Mouse (Mus musculus) splenic B cell, adult 2 months (primary cell): ENCODE data around the gene Rnf40.

Experiments used
- DNase-seq: peaks from one replicate; pipeline ENCODE4 v3.0.0-alpha.2; 2011; ENCODE audit warnings: low read depth, low spot score
- H3K27me3 ChIP-seq: 2 replicates; pipeline ENCODE4 v1.6.1; 2012; ENCODE audit warnings: mild to moderate bottlenecking, low read length, moderate library complexity, mixed read lengths; ENCODE audit not compliant: control insufficient read depth, poor library complexity, insufficient read depth, severe bottlenecking
- H3K36me3 ChIP-seq: 2 replicates; pipeline ENCODE4 v1.6.1; 2012; ENCODE audit warnings: mild to moderate bottlenecking, low read length, moderate library complexity, mixed read lengths; ENCODE audit not compliant: control insufficient read depth, poor library complexity, insufficient read depth, severe bottlenecking

Gene Rnf40

DNA sequence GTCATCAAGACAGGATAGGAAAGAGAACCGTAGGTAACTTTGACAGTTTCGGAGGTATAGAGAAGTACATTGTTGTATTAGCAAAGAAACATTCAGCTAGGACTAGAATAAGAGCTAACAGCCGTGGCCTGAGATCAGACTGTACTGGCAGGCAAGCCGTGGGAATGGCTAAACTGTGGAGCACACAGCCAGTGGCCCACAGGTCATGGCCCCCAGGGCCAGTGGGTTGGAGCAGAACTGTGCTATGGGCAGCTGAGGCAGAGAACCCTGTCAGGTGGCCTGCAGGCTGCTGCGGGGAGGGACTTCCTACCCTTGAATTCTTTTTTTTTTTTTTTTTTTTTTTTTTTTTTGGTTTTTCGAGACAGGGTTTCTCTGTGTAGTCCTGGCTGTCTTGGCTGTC, 60.6 kb downstream of the Rnf40 start:
- H3K27me3 ChIP-seq, result no peaks in the 10 kb centered on the region
- DNase-seq, result no peak

GRCm38 (mm10) chr7:127651624-127652023, 63.1 kb downstream of the Rnf40 start:
- no peak for DNase-seq
- Histone ChIP-seq H3K27me3 (no peaks in the 10 kb centered on the region), H3K36me3 (no peaks in the 10 kb centered on the region)

More for the DNA sequence above, 60.6 kb downstream of the Rnf40 start:
- no peaks in the 10 kb centered on the region for H3K36me3 ChIP-seq

DNA sequence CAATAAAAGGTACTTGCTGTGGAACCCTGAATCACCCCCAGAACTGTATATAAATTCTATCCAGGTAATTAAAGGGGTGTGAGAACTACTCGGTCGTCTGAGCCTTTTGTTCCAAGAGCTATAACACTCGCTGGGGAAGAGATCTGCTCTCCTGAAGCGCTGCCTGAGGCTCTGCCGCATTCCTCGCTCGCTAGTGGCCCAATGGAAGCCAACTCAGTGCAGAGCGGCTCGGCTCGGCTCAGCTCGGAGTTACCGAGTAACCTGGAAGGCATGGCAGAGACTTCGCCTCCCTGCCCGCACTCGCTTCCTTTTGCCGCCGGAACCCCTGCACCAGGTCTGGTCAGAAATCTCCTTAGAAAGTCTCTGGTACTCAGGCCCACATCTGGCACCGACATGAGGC, 63.5 kb downstream of the Rnf40 start:
- H3K36me3 ChIP-seq, result no peaks in the 10 kb centered on the region
- no peak for DNase-seq
- H3K27me3 ChIP-seq, result no peaks in the 10 kb centered on the region

GRCm38 (mm10) chr7:127654318-127654717, 65.8 kb downstream of the Rnf40 start:
- no peaks in the 10 kb centered on the region for H3K36me3 ChIP-seq
- H3K27me3 ChIP-seq, result no peaks in the 10 kb centered on the region
- DNase-seq, result no peak
